Mouse (Mus musculus) hindbrain, embryonic 12.5 days (tissue): ENCODE results near the gene Ap4m1. TPM values are rescaled to one million over a fixed set of nuclear protein-coding genes. Genes with fewer than 3 reads are reported as not detected.

Source experiments
- ATAC-seq: fragments of 200-750 bp; cut with Nextera tagmentation; 2 replicates; pipeline ENCODE4 v1.8.0; 2017; ENCODE audit warnings: moderate TSS enrichment; ENCODE audit not compliant: low FRiP score
- H3K27ac ChIP-seq: fragments of 300-500 bp; sonication (generic); 2 replicates; pipeline ENCODE4 v1.5.1; 2016; ENCODE audit warnings: mild to moderate bottlenecking
- H3K27me3 ChIP-seq: fragments of 300-500 bp; sonication (generic); 2 replicates; pipeline ENCODE4 v1.6.1; 2016; ENCODE audit warnings: mild to moderate bottlenecking
- H3K36me3 ChIP-seq: fragments of 300-500 bp; sonication (generic); 2 replicates; pipeline ENCODE4 v1.6.1; 2016; ENCODE audit warnings: mild to moderate bottlenecking
- H3K4me1 ChIP-seq: fragments of 300-500 bp; sonication (generic); 2 replicates; pipeline ENCODE4 v1.6.1; 2016
- H3K4me2 ChIP-seq: fragments of 300-500 bp; sonication (generic); replicated peaks from 2 replicates; pipeline ENCODE4 v1.6.1; 2016; ENCODE audit warnings: mild to moderate bottlenecking
- H3K4me3 ChIP-seq: fragments of 300-500 bp; sonication (generic); 2 replicates; pipeline ENCODE4 v1.5.1; 2016; ENCODE audit warnings: mild to moderate bottlenecking
- H3K9ac ChIP-seq: fragments of 300-500 bp; sonication (generic); 2 replicates; pipeline ENCODE4 v1.6.1; 2016; ENCODE audit warnings: mild to moderate bottlenecking, moderate library complexity
- H3K9me3 ChIP-seq: fragments of 300-500 bp; sonication (generic); replicated peaks from 2 replicates; pipeline ENCODE4 v1.6.1; 2016; ENCODE audit warnings: mild to moderate bottlenecking
- WGBS: fragments of 180-500 bp; shearing (Covaris S2); methylation state at CpG from one replicate; pipeline ENCODE4 v1.1.7; 2016; 5-methylcytosine and 5-hydroxymethylcytosine counted together
- polyA plus RNA-seq: library from polyadenylated mRNA; unstranded; fragments of >200 nt; fragmentation: Nextera tagmentation; extraction: Ambion mirVana; gene quantifications from 2 replicates; pipeline ENCODE4 v1.2.1, GENCODE M21; 2016

The Ap4m1 gene
- 25.7 and 28.6 TPM in 2 replicates for polyA plus RNA-seq

GRCm38 (mm10) chr5:138171695-138172491 lies at the start of gene Ap4m1, which contains the start of gene Mcm7:
TSS of gene Ap4m1 (plus strand) at chr5:138172002.
TSS of gene Mcm7 (minus strand) at chr5:138172422.
- under 1% methylated on average over 54 of the region's 54 CpGs for WGBS
- peak within 1 kb of the TSS; percentile 92 for H3K4me2 ChIP-seq
- peak within 1 kb of the TSS; percentile 74 for H3K4me3 ChIP-seq
- H3K27me3 ChIP-seq = no peaks in the 10 kb centered on the region
- H3K4me1 ChIP-seq = peaks cover 22% of the 10 kb centered on the region
- H3K9me3 ChIP-seq = no peaks in the 10 kb centered on the region
- H3K27ac ChIP-seq = peak within 1 kb of the TSS; percentile 89
- peak; percentile 92 for ATAC-seq
- H3K9ac ChIP-seq = peak within 1 kb of the TSS; percentile 81
- H3K36me3 ChIP-seq = peaks cover 48% of the 10 kb centered on the region

- Histone ChIP-seq H3K4me3 (no peak overlapping the region), H3K36me3 (peaks cover 73% of the 10 kb centered on the region), H3K9ac (no peak overlapping the region), H3K9me3 (no peaks in the 10 kb centered on the region), H3K4me2 (no peak overlapping the region), H3K27ac (no peak overlapping the region), H3K27me3 (no peaks in the 10 kb centered on the region), H3K4me1 (no peaks in the 10 kb centered on the region)
- ATAC-seq = no peak
- 93% methylated on average over 5 of the region's 5 CpGs for WGBS
These were observed 39.3 kb upstream of the Ap4m1 start for GRCm38 (mm10) chr5:138132425-138133064.

- 86% methylated on average over 4 of the region's 4 CpGs for WGBS
- no peak for ATAC-seq
- H3K36me3 ChIP-seq = peaks cover 49% of the 10 kb centered on the region
These were observed 34.5 kb upstream of the Ap4m1 start for GRCm38 (mm10) chr5:138137257-138137656.

DNA sequence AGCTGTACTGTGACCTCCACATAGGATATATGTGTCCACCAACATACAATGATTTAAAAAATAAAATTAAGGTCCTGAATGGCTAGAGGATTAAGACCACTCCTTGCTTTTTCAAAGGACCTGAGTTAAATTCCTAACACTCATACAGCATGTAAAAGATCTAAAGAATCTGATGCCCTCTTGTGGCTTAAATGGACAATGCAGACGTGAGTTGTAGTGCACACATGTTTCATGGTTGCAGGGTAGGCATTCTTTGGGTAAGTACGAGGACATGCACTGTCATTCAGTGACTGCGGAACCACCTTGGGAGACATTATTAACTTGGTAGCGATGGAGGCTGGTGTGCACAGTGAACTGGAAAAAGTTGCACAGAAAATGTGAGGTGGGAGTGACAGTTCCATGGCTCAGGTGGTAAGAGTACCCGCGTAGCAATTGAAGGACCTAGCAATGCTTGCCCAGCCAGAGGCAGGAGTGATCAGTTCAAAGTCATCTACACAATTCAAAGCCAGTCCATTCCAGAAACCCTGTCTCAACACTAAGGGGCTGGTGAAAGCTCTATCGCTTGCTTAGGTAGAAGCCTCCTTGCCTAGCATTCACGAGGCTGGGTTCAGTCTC lies 33.8 kb upstream of the Ap4m1 start:
- no peak overlapping the region for H3K9ac ChIP-seq
- no peaks in the 10 kb centered on the region for H3K27me3 ChIP-seq
- H3K4me1 ChIP-seq = no peaks in the 10 kb centered on the region
- H3K4me3 ChIP-seq = no peak overlapping the region
- 61% methylated on average over 8 of the region's 8 CpGs for WGBS
- ATAC-seq = peak; percentile 54; the same call in 1 of the 2 replicates
- peaks cover 47% of the 10 kb centered on the region for H3K36me3 ChIP-seq
- H3K9me3 ChIP-seq = no peaks in the 10 kb centered on the region
- H3K27ac ChIP-seq = no peak overlapping the region
- H3K4me2 ChIP-seq = no peak overlapping the region

More at GRCm38 (mm10) chr5:138137257-138137656, 34.5 kb upstream of the Ap4m1 start:
- Histone ChIP-seq H3K27me3 (no peaks in the 10 kb centered on the region), H3K27ac (no peak overlapping the region), H3K9ac (no peak overlapping the region), H3K4me2 (no peak overlapping the region), H3K4me3 (no peak overlapping the region), H3K4me1 (no peaks in the 10 kb centered on the region), H3K9me3 (no peaks in the 10 kb centered on the region)

DNA sequence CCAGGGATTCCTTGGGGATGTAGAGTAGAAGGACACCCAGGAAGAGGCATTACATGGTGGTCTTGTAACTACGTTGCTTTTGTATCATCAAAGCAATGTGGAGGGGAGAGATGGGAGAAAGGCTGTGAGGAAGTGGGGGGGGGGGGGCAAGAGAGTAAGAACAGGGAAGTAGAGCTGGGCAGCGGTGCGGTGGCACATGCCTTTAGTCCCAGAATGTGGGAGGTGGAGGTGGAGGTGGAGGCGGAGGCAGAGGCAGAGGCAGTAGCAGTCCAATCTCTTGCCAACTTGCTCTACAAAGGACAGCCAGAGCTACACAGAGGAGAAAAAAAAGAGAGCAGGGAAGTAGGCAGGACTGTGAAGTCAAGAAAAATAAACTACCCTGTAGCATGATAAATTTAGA lies 33.2 kb upstream of the Ap4m1 start:
- H3K4me3 ChIP-seq = no peak overlapping the region
- H3K9me3 ChIP-seq = no peaks in the 10 kb centered on the region
- H3K27ac ChIP-seq = no peak overlapping the region
- 83% methylated on average over 4 of the region's 4 CpGs for WGBS
- no peak for ATAC-seq
- H3K4me1 ChIP-seq = no peaks in the 10 kb centered on the region
- peaks cover 47% of the 10 kb centered on the region for H3K36me3 ChIP-seq
- no peak overlapping the region for H3K9ac ChIP-seq
- no peaks in the 10 kb centered on the region for H3K27me3 ChIP-seq
- H3K4me2 ChIP-seq = no peak overlapping the region

- Histone ChIP-seq H3K9ac (peak overlapping the region; percentile 93), H3K9me3 (no peaks in the 10 kb centered on the region), H3K36me3 (peaks cover 31% of the 10 kb centered on the region), H3K4me2 (peak overlapping the region; percentile 74), H3K27me3 (no peaks in the 10 kb centered on the region), H3K4me1 (peaks cover 10% of the 10 kb centered on the region), H3K4me3 (peak overlapping the region; percentile 80), H3K27ac (no peak overlapping the region)
- 92% methylated on average over 3 of the region's 3 CpGs for WGBS
- ATAC-seq = no peak
These were observed 17.4 kb upstream of the Ap4m1 start for GRCm38 (mm10) chr5:138154390-138154789.

GRCm38 (mm10) chr5:138155443-138155976 lies 16.3 kb upstream of the Ap4m1 start, which contains the start of gene Zfp113:
TSS of gene Zfp113 (minus strand) at chr5:138155744.
- no peaks in the 10 kb centered on the region for H3K9me3 ChIP-seq
- peak within 1 kb of the TSS; percentile 93 for H3K9ac ChIP-seq
- H3K36me3 ChIP-seq = peaks cover 26% of the 10 kb centered on the region
- peak; percentile 97 for ATAC-seq
- H3K4me2 ChIP-seq = peak within 1 kb of the TSS; percentile 74
- peak within 1 kb of the TSS; percentile 80 for H3K4me3 ChIP-seq
- peak within 1 kb of the TSS; percentile 97 for H3K27ac ChIP-seq
- no peaks in the 10 kb centered on the region for H3K27me3 ChIP-seq
- peaks cover 12% of the 10 kb centered on the region for H3K4me1 ChIP-seq
- under 1% methylated on average over 31 of the region's 31 CpGs for WGBS

DNA sequence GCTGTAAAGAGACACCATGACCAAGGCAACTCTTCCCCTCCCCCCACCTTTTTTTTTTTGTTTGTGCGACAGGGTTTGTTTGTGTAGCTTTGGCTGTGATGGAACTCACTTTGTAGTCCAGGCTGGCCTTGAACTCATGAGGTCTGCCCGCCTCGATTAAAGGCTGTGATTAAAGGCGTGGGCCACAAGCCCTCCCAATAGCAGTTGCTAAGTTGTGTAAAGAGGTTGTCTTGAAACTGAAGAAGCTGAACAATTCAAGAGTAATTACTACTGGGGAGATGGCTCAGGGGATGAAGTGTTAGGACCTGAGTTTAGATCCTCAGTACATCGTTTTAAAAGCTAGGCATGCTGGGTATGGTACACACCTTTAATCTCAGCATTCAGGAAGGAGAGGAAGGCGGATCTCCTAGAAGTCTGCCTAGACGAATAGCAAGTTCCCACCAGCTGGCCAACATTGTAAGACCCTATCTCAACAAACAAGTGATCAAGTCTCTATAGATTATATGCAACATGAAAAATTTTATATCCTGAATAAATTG lies 11.5 kb upstream of the Ap4m1 start:
- H3K27ac ChIP-seq = peak overlapping the region; percentile 80
- no peaks in the 10 kb centered on the region for H3K27me3 ChIP-seq
- H3K4me3 ChIP-seq = peak overlapping the region; percentile 77
- 75% methylated on average over 7 of the region's 7 CpGs for WGBS
- H3K36me3 ChIP-seq = peaks cover 30% of the 10 kb centered on the region
- H3K9me3 ChIP-seq = no peaks in the 10 kb centered on the region
- H3K9ac ChIP-seq = 0 out of 2 replicates have a peak overlapping the region, but pooled peaks have one; percentile 84
- ATAC-seq = peak; percentile 1; the same call in 1 of the 2 replicates
- H3K4me1 ChIP-seq = peaks cover 16% of the 10 kb centered on the region
- peak overlapping the region; percentile 82 for H3K4me2 ChIP-seq

DNA sequence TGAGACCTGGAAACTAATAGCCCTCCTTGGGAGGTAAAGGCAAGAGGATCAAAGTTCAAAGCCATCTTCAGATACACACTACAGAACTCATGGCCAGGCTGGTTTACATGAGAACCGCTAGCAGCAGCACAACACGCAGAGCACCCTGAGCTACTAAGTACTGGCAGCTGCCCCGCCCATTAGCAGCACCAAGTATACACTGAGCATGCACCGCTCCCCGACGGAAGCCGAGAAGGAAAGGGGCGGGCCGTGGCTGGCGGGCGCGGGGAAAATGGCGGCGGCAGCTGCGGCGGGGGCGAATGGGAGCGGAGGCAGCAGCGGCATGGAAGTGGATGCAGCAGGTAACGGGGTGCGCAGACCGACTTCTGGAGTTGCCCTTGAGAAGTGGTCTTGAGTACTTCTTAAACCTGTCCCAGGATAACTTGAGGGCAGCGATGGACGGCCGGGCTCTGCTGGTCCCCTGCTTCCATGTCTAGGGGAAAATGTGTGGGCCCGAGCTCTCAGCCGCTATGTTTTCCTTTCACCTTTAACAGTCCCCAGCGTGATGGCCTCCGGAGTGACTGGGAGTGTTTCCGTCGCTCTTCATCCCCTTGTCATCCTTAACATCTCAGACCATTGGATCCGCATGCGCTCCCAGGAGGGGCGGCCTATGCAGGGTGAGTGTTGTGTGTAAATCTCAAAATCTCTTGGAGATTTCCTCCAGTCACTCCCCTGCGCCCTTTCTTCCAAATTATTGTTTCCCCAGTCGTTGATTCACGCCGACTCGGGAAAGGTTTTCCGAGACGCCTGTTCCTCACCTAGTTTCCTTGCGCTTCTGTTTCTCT lies 10.7 kb upstream of the Ap4m1 start, which contains the start of gene Cops6:
Cops6 (plus strand) TSS at position 230 of the 824 bp plus-strand sequence.
- Histone ChIP-seq H3K9me3 (no peaks in the 10 kb centered on the region), H3K4me2 (peak within 1 kb of the TSS; percentile 82), H3K27me3 (no peaks in the 10 kb centered on the region), H3K9ac (peak within 1 kb of the TSS; percentile 84), H3K36me3 (peaks cover 38% of the 10 kb centered on the region), H3K4me3 (peak within 1 kb of the TSS; percentile 77), H3K27ac (peak within 1 kb of the TSS; percentile 80), H3K4me1 (peaks cover 16% of the 10 kb centered on the region)
- ATAC-seq = peak; percentile 94
- under 1% methylated on average over 42 of the region's 42 CpGs for WGBS

GRCm38 (mm10) chr5:138163046-138163445 lies 8.8 kb upstream of the Ap4m1 start:
- Histone ChIP-seq H3K4me3 (no peak overlapping the region), H3K9ac (no peak overlapping the region), H3K4me2 (no peak overlapping the region), H3K4me1 (peaks cover 16% of the 10 kb centered on the region), H3K36me3 (peaks cover 57% of the 10 kb centered on the region), H3K27ac (no peak overlapping the region), H3K9me3 (no peaks in the 10 kb centered on the region), H3K27me3 (no peaks in the 10 kb centered on the region)
- no peak for ATAC-seq
- 75% methylated on average over 6 of the region's 6 CpGs for WGBS

GRCm38 (mm10) chr5:138163610-138164009 lies 8.2 kb upstream of the Ap4m1 start:
- no peak overlapping the region for H3K9ac ChIP-seq
- H3K4me2 ChIP-seq = no peak overlapping the region
- ATAC-seq = no peak
- no peaks in the 10 kb centered on the region for H3K27me3 ChIP-seq
- WGBS = 71% methylated on average over 10 of the region's 10 CpGs
- peaks cover 63% of the 10 kb centered on the region for H3K36me3 ChIP-seq
- H3K4me3 ChIP-seq = no peak overlapping the region
- no peak overlapping the region for H3K27ac ChIP-seq
- peaks cover 16% of the 10 kb centered on the region for H3K4me1 ChIP-seq
- no peaks in the 10 kb centered on the region for H3K9me3 ChIP-seq
